Mouse (Mus musculus) CH12.LX (cell line): Measurements from ENCODE around the gene Ptprcap.

Experiments used
- CTCF ChIP-seq, 2 experiments: IDR thresholded peaks in 1 of 2; conservative IDR thresholded peaks in 1 of 2; 2 replicates each; pipeline ENCODE4 v1.5.1; 2011 to 2012; ENCODE audit warnings: low read depth in 2 of 2, low read length in 2 of 2, improper control_type of control experiment in 1 of 2, inconsistent platforms in 1 of 2, mild to moderate bottlenecking in 1 of 2, moderate library complexity in 1 of 2
- MAFK ChIP-seq: IDR thresholded peaks from 2 replicates; pipeline ENCODE4 v1.6.1; 2011; ENCODE audit warnings: low read length, improper control_type of control experiment; ENCODE audit not compliant: insufficient replicate concordance
- MAX ChIP-seq: IDR thresholded peaks from 2 replicates; pipeline ENCODE4 v1.6.1; 2011; ENCODE audit warnings: low read length, improper control_type of control experiment
- MYC ChIP-seq: IDR thresholded peaks from 2 replicates; pipeline ENCODE4 v1.6.1; 2011; ENCODE audit warnings: low read depth, mild to moderate bottlenecking, improper control_type of control experiment, low read length
- NRF1 ChIP-seq: IDR thresholded peaks from 2 replicates; pipeline ENCODE4 v1.6.1; 2014; ENCODE audit warnings: low read depth, mild to moderate bottlenecking, inconsistent platforms, low read length, improper control_type of control experiment, moderate library complexity
- POLR2A ChIP-seq: IDR thresholded peaks from 2 replicates; pipeline ENCODE4 v1.6.1; 2011; ENCODE audit warnings: low read depth, mild to moderate bottlenecking, improper control_type of control experiment, low read length
- POLR2AphosphoS2 ChIP-seq: IDR thresholded peaks from 2 replicates; pipeline ENCODE4 v1.6.1; 2011; ENCODE audit warnings: low read depth, low read length, improper control_type of control experiment
- RCOR1 ChIP-seq: conservative IDR thresholded peaks from 2 replicates; pipeline ENCODE4 v1.6.1; 2012; ENCODE audit warnings: low read depth, mild to moderate bottlenecking, inconsistent platforms, low read length, improper control_type of control experiment

DNA sequence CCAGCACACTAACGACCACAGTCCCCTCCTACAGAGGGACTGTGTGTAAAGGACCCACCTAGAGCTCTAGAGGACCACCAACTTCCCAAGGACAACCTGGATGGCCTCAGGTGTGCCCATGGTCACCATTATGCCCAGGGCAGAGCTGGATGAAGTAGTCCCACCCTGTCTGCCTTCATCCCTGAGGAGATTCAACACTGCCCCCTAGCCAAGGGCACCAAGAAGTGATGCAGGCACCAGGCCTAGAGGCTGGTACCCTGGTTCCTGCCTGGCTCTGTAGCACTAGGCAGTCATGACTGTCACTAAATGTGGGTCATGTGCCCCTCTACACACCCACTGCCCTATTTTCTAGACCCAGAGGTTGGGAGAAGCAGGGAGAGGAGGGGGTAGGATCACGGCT is 21.6 kb upstream of the Ptprcap start:
- no peak for TF ChIP-seq MAX
- TF ChIP-seq CTCF (conservative IDR thresholded peaks at IDR 0.05 in 1 of 2, IDR thresholded peaks at IDR 0.05 in 1 of 2; ENCODE audit: low read depth in 2 of 2, low read length in 2 of 2) = peak in 1 of 2 experiments; percentile 61; a peak in 2 of 4 replicates
- no peak for TF ChIP-seq MAFK
- no peak for TF ChIP-seq MYC
- no peak for TF ChIP-seq POLR2A
- no peak for TF ChIP-seq NRF1
- no peak for TF ChIP-seq POLR2AphosphoS2
- TF ChIP-seq RCOR1 = no peak
